Mouse (Mus musculus) ES-Bruce4 (cell line): ENCODE measurements at regions not wholly inside any gene's neighbourhood (a gene's known extent, or its start where the extent isn't known, plus 50 kb on each side); places are given as distances from the start of the nearest gene placed in this dataset.

ENCODE experiments used
- CTCF ChIP-seq: IDR thresholded peaks from one replicate; pipeline ENCODE4 v1.8.1; 2011; ENCODE audit warnings: low read depth, low read length
- EP300 ChIP-seq: IDR thresholded peaks from 2 replicates; pipeline ENCODE4 v1.6.1; 2011; ENCODE audit warnings: low read depth, low read length; ENCODE audit not compliant: insufficient read depth
- POLR2A ChIP-seq: IDR thresholded peaks from one replicate; pipeline ENCODE4 v1.8.1; 2011; ENCODE audit warnings: low read length; ENCODE audit not compliant: insufficient read depth

GRCm38 (mm10) chr10:12298887-12299286 is 570.3 kb downstream of the Utrn start:
- TF ChIP-seq CTCF (no peak), POLR2A (no peak), EP300 (no peak)
